23 mouse cellular contexts compared by ENCODE assay signal in the genomic region with DNA sequence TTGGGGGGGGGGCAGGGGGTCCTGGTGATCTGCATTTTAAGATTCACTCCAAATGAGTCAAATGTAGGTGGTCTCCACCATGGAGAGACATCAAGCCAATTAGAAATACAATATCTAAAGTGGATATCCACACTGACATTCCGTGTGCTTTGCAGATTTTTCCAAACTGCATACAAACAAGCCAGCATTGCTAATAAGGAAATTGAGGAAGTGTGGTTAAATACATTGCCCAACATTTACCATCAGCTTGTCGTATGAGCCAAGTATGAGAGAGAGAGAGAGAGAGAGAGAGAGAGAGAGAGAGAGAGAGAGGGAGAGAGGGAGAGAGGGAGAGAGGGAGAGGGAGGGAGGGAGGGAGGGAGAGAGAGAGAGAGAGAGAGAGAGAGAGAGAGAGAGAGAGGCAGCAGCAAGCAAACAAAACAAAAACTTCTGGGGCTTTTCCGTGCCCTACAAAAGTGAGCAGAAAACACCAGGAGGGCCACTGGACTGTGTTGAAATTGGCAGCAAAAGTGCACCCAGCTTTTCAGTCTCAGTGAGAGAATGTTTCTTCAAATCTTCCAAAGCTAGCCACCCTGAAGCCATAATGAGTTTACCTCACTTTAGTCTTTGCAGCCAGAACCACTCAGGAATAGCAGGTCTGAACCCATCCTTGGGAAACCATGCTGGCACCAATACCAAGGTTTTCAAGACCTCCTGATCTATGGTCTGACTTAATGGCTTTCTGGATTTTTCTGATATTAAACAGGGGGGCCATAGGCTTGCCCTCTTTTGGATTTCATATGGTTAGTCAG. TPM values are rescaled to one million over a fixed set of nuclear protein-coding genes. Genes with fewer than 3 reads are reported as not detected.
DNase-seq lines count a peak whose midpoint lies in the region; ATAC-seq and TF ChIP-seq lines count a peak whose summit lies in the region.
"Had no signal": no experiment of that assay in that cellular context is flagged by ENCODE, and none has a peak within 500 bp of the region (broad histone marks: within the 10 kb centered on the region; RNA-seq: fewer than 3 reads in every experiment).

No protein-coding gene starts in this region.

- DNase-seq in kidney, adult 2 months: peak; percentile 13
- DNase-seq in kidney, adult 9 months: no peak
- DNase-seq in Patski (ENCODE audit: low read depth, low spot score): no peak
- DNase-seq in right cerebral cortex, postnatal 25 days: no peak
- DNase-seq: adrenal gland, adult 8-10 months; cerebellum, adult 9-10 months; heart, postnatal 14 days; lung, postnatal 36 days; thymus, postnatal 4 days had no signal

- POLR2A ChIA-PET in Patski (lab: Charles Lee): interaction anchor here (0.6 to 0.8 kb wide), 2 partner anchors 13 to 28 kb away, joined by 3 read pairs; no protein-coding TSS in a partner anchor

- peak; percentile 68 for ATAC-seq in Patski
- peak; percentile 93 for ATAC-seq in megakaryocyte progenitor cell, adult 5-6 weeks (replicated peaks; ENCODE audit: poor library complexity)
- no peak for ATAC-seq in midbrain, embryonic 16.5 days
- ATAC-seq: forebrain, embryonic 15.5 days; intestine, embryonic 16.5 days had no signal

- TF ChIP-seq CTCF in kidney, adult 2 months (conservative IDR thresholded peaks at IDR 0.05; ENCODE audit: insufficient read depth, insufficient read length, low read depth, low read length): no peak
- TF ChIP-seq CTCF in Patski (IDR thresholded peaks at IDR 0.05): no peak
- no peak for TF ChIP-seq CTCF in embryonic fibroblast, embryonic 13.5 days (IDR thresholded peaks at IDR 0.05; ENCODE audit: borderline replicate concordance, insufficient read depth, low read length)

- no peak overlapping the region for H3K4me2 ChIP-seq in midbrain, embryonic 16.5 days (ENCODE audit: low read length)
- H3K4me2 ChIP-seq: forebrain, embryonic 15.5 days; hindbrain, embryonic 14.5 days; midbrain, embryonic 12.5 days; neural tube, embryonic 15.5 days had no signal

- no peaks in the 10 kb centered on the region for H3K27me3 ChIP-seq in kidney, adult 2 months (replicated peaks; ENCODE audit: control insufficient read depth, insufficient read depth, low read length)
- no peaks in the 10 kb centered on the region for H3K27me3 ChIP-seq in Patski
- no peaks in the 10 kb centered on the region; the same call in 1 of the 2 replicates for H3K27me3 ChIP-seq in midbrain, embryonic 16.5 days (ENCODE audit: control insufficient read depth, insufficient read depth, low read depth, low read length)
- H3K27me3 ChIP-seq: forebrain, embryonic 15.5 days; neural tube, embryonic 15.5 days had no signal

- H3K9me3 ChIP-seq in midbrain, embryonic 16.5 days (replicated peaks; ENCODE audit: control insufficient read depth, low read length, poor library complexity, severe bottlenecking): no peaks in the 10 kb centered on the region
- H3K9me3 ChIP-seq: forebrain, embryonic 15.5 days; heart, embryonic 10.5 days; limb, embryonic 10.5 days; midbrain, embryonic 12.5 days; neural tube, embryonic 15.5 days had no signal

- H3K36me3 ChIP-seq in kidney, adult 2 months (ENCODE audit: control insufficient read depth, insufficient read depth, low read length): no peaks in the 10 kb centered on the region
- H3K36me3 ChIP-seq in midbrain, embryonic 16.5 days (ENCODE audit: control insufficient read depth, insufficient read depth, low read length): no peaks in the 10 kb centered on the region
- H3K36me3 ChIP-seq: forebrain, embryonic 15.5 days; limb, embryonic 10.5 days; midbrain, embryonic 12.5 days had no signal

- no peak overlapping the region for H3K27ac ChIP-seq in kidney, adult 2 months (ENCODE audit: insufficient read depth, low read depth, low read length)
- peak overlapping the region; percentile 85 for H3K27ac ChIP-seq in embryonic fibroblast, embryonic 13.5 days (ENCODE audit: insufficient read depth, low read length)
- H3K27ac ChIP-seq in midbrain, embryonic 16.5 days (ENCODE audit: low read length): no peak overlapping the region
- H3K27ac ChIP-seq: forebrain, embryonic 15.5 days; heart, embryonic 10.5 days; hindbrain, embryonic 14.5 days; kidney, postnatal 0 days; left cerebral cortex, adult 2 months; limb, embryonic 10.5 days; liver, embryonic 14.5 days; midbrain, embryonic 12.5 days; neural tube, embryonic 15.5 days had no signal

- H3K4me3 ChIP-seq in kidney, adult 2 months (ENCODE audit: insufficient read depth, low read depth, low read length): no peak overlapping the region
- no peak overlapping the region for H3K4me3 ChIP-seq in embryonic fibroblast, embryonic 13.5 days (ENCODE audit: insufficient read depth, low read length)
- H3K4me3 ChIP-seq in midbrain, embryonic 16.5 days (ENCODE audit: low read depth, low read length): no peak overlapping the region
- H3K4me3 ChIP-seq: forebrain, embryonic 15.5 days; heart, embryonic 10.5 days; left cerebral cortex, adult 2 months; limb, embryonic 10.5 days; midbrain, embryonic 12.5 days; myocyte; neural tube, embryonic 15.5 days had no signal

- H3K4me1 ChIP-seq in kidney, adult 2 months (ENCODE audit: control insufficient read depth, insufficient read depth, low read length): 0 out of 2 replicates have a peak, but pooled peaks cover 2% of the 10 kb centered on the region
- peaks cover 6% of the 10 kb centered on the region; the same call in 1 of the 2 replicates for H3K4me1 ChIP-seq in embryonic fibroblast, embryonic 13.5 days (ENCODE audit: control insufficient read depth, insufficient read depth, low read length)
- peaks cover 1% of the 10 kb centered on the region for H3K4me1 ChIP-seq in midbrain, embryonic 16.5 days (ENCODE audit: control insufficient read depth, insufficient read depth, low read length)

- TF ChIP-seq POLR2A in kidney, adult 2 months (IDR thresholded peaks at IDR 0.05; ENCODE audit: low read depth, low read length): no peak
- no peak for TF ChIP-seq POLR2A in embryonic fibroblast, embryonic 13.5 days (IDR thresholded peaks at IDR 0.05; ENCODE audit: low read depth, low read length)

- in situ Hi-C loops in Patski (cut with MboI; ENCODE audit: low pct_unique_long_range_greater_than_20kb): no loop called here

- CTCF ChIA-PET in Patski (lab: Charles Lee): interaction anchor here (0.6 to 1.7 kb wide), 5 partner anchors 31 to 71 kb away, joined by 3 to 5 read pairs (median 3); no protein-coding TSS in a partner anchor

- H3K9ac ChIP-seq in midbrain, embryonic 16.5 days (ENCODE audit: low read depth, low read length): no peak overlapping the region
- H3K9ac ChIP-seq: forebrain, embryonic 15.5 days; hindbrain, embryonic 14.5 days; liver, embryonic 14.5 days; midbrain, embryonic 12.5 days; neural tube, embryonic 15.5 days had no signal

- 49% methylated on average over 3 of the region's 3 CpGs for WGBS in kidney, adult 2 months
- WGBS in midbrain, embryonic 16.5 days: 60% methylated on average over 3 of the region's 3 CpGs

RNA-seq across cellular contexts. Expression of a gene that starts 33.2 kb away (rescaled TPM):
- 1.8 and 4.1 TPM in 2 replicates for polyA plus RNA-seq in kidney, adult 2 months (2012; rRNA removed)
- polyA plus RNA-seq in Patski (2021): 16.2 TPM
- 38.6 and 52.9 TPM in 2 replicates for polyA plus RNA-seq in embryonic fibroblast, embryonic 13.5 days (2011; ENCODE audit: insufficient read length, low read depth, missing spikeins)
- total RNA-seq in megakaryocyte progenitor cell, adult 5-6 weeks (2015): 35.6 and 52.0 TPM in 2 replicates
- 33.8 and 47.5 TPM in 2 replicates for total RNA-seq in megakaryocyte progenitor cell, adult 5-6 weeks (2017)
- 3.4 and 5.1 TPM in 2 replicates for polyA plus RNA-seq in midbrain, embryonic 16.5 days (2015; fragmentation: Nextera tagmentation; extraction: Ambion mirVana)
